8 mouse cellular contexts compared by ENCODE assay signal in genomic region chr2:26357484-26357883, GRCm38 (mm10). TPM values are rescaled to one million over a fixed set of nuclear protein-coding genes. Genes with fewer than 3 reads are reported as not detected.
A peak's percentile ranks its signal among the peaks of the same experiment; 100 is the strongest.
DNase-seq lines count a peak whose midpoint lies in the region; ATAC-seq lines count a peak whose summit lies in the region.

No protein-coding gene starts in this region.

- no peaks in the 10 kb centered on the region for H3K36me3 ChIP-seq in heart, embryonic 10.5 days
- H3K36me3 ChIP-seq in kidney, embryonic 15.5 days = no peaks in the 10 kb centered on the region
- H3K36me3 ChIP-seq in forebrain, embryonic 12.5 days (replicated peaks) = peaks cover 1% of the 10 kb centered on the region; the same call in 1 of the 2 replicates

- no peak overlapping the region for H3K4me3 ChIP-seq in heart, embryonic 10.5 days
- H3K4me3 ChIP-seq in kidney, embryonic 15.5 days (replicated peaks) = no peak overlapping the region
- H3K4me3 ChIP-seq in forebrain, embryonic 12.5 days (replicated peaks) = no peak overlapping the region

- H3K4me1 ChIP-seq in heart, embryonic 10.5 days = peaks cover 20% of the 10 kb centered on the region
- H3K4me1 ChIP-seq in kidney, embryonic 15.5 days = peaks cover 17% of the 10 kb centered on the region
- H3K4me1 ChIP-seq in forebrain, embryonic 12.5 days = peaks cover 10% of the 10 kb centered on the region

- no peaks in the 10 kb centered on the region for H3K9me3 ChIP-seq in heart, embryonic 10.5 days
- no peaks in the 10 kb centered on the region for H3K9me3 ChIP-seq in kidney, embryonic 15.5 days (replicated peaks)
- no peaks in the 10 kb centered on the region for H3K9me3 ChIP-seq in forebrain, embryonic 12.5 days

- DNase-seq in heart, adult 11 months = peak; percentile 90
- no peak for DNase-seq in heart, embryonic 10.5 days (ENCODE audit: low spot score)
- DNase-seq in urinary bladder, postnatal 14 days (ENCODE audit: low spot score) = peak; percentile 31
- DNase-seq in urinary bladder, postnatal 4 days (ENCODE audit: low spot score in 2 of 2) = no peak
- DNase-seq in layer of hippocampus, postnatal 10 days (ENCODE audit: low spot score in 2 of 2) = no peak
- DNase-seq in gastrocnemius, postnatal 10 days = no peak

- H3K4me2 ChIP-seq in kidney, embryonic 15.5 days = no peak overlapping the region
- no peak overlapping the region for H3K4me2 ChIP-seq in forebrain, embryonic 12.5 days

- H3K27ac ChIP-seq in heart, embryonic 10.5 days = no peak overlapping the region
- 0 out of 2 replicates have a peak overlapping the region, but pooled peaks have one; percentile 11 for H3K27ac ChIP-seq in kidney, embryonic 15.5 days
- H3K27ac ChIP-seq in forebrain, embryonic 12.5 days = no peak overlapping the region

- no peak overlapping the region for H3K9ac ChIP-seq in kidney, embryonic 15.5 days
- no peak overlapping the region for H3K9ac ChIP-seq in forebrain, embryonic 12.5 days

- peak; percentile 46 for ATAC-seq in kidney, embryonic 15.5 days (replicated peaks; ENCODE audit: low FRiP score)
- ATAC-seq in forebrain, embryonic 12.5 days (ENCODE audit: low FRiP score) = no peak

- H3K27me3 ChIP-seq in heart, embryonic 10.5 days (ENCODE audit: insufficient read depth, poor library complexity, severe bottlenecking) = peaks cover 4% of the 10 kb centered on the region
- no peaks in the 10 kb centered on the region for H3K27me3 ChIP-seq in kidney, embryonic 15.5 days
- H3K27me3 ChIP-seq in forebrain, embryonic 12.5 days = no peaks in the 10 kb centered on the region

- WGBS in heart, embryonic 10.5 days = 50% methylated on average over 15 of the region's 15 CpGs
- WGBS in kidney, embryonic 15.5 days = 41% methylated on average over 15 of the region's 15 CpGs
- WGBS in forebrain, embryonic 12.5 days = 45% methylated on average over 15 of the region's 15 CpGs

RNA-seq across cellular contexts. Expression of gene Card9, which starts 3.2 kb away (rescaled TPM):
- 0.31 and 0.62 TPM in 2 replicates for polyA plus RNA-seq in heart, embryonic 10.5 days (2016; fragmentation: Nextera tagmentation; extraction: Ambion mirVana)
- polyA plus RNA-seq in kidney, embryonic 15.5 days (2015; fragmentation: Nextera tagmentation; extraction: Ambion mirVana) = 1.1 and 1.7 TPM in 2 replicates
- 1 to 10 TPM; 2.0 to 2.6 TPM for total RNA-seq in layer of hippocampus, postnatal 10 days (2021)
- polyA plus RNA-seq in forebrain, embryonic 12.5 days (2016; fragmentation: Nextera tagmentation; extraction: Ambion mirVana) = 1.3 TPM in 2 replicates
- 1 to 10 TPM in 1 of 2 experiments, under 1 TPM in 1; 0.82 to 1.5 TPM for total RNA-seq in gastrocnemius, postnatal 10 days (2021)

RNA-seq across cellular contexts. Expression of gene Dnlz, which starts 5.6 kb away (rescaled TPM):
- polyA plus RNA-seq in heart, embryonic 10.5 days (2016; fragmentation: Nextera tagmentation; extraction: Ambion mirVana) = 32.7 and 34.7 TPM in 2 replicates
- 29.8 and 31.9 TPM in 2 replicates for polyA plus RNA-seq in kidney, embryonic 15.5 days (2015; fragmentation: Nextera tagmentation; extraction: Ambion mirVana)
- 10 to 100 TPM; 26.6 to 27.1 TPM for total RNA-seq in layer of hippocampus, postnatal 10 days (2021)
- 34.5 and 36.3 TPM in 2 replicates for polyA plus RNA-seq in forebrain, embryonic 12.5 days (2016; fragmentation: Nextera tagmentation; extraction: Ambion mirVana)
- 10 to 100 TPM; 18.0 to 18.9 TPM for total RNA-seq in gastrocnemius, postnatal 10 days (2021)

RNA-seq across cellular contexts. Expression of gene Snapc4, which starts 23.0 kb away (rescaled TPM):
- 27.1 and 31.7 TPM in 2 replicates for polyA plus RNA-seq in heart, embryonic 10.5 days (2016; fragmentation: Nextera tagmentation; extraction: Ambion mirVana)
- 27.9 and 31.3 TPM in 2 replicates for polyA plus RNA-seq in kidney, embryonic 15.5 days (2015; fragmentation: Nextera tagmentation; extraction: Ambion mirVana)
- 10 to 100 TPM; 80.5 to 89.7 TPM for total RNA-seq in layer of hippocampus, postnatal 10 days (2021)
- polyA plus RNA-seq in forebrain, embryonic 12.5 days (2016; fragmentation: Nextera tagmentation; extraction: Ambion mirVana) = 34.3 and 38.9 TPM in 2 replicates
- 10 to 100 TPM; 11.1 to 14.5 TPM for total RNA-seq in gastrocnemius, postnatal 10 days (2021)

RNA-seq across cellular contexts. Expression of gene Entr1, which starts 31.6 kb away (rescaled TPM):
- 94.7 and 113 TPM in 2 replicates for polyA plus RNA-seq in heart, embryonic 10.5 days (2016; fragmentation: Nextera tagmentation; extraction: Ambion mirVana)
- polyA plus RNA-seq in kidney, embryonic 15.5 days (2015; fragmentation: Nextera tagmentation; extraction: Ambion mirVana) = 110 and 115 TPM in 2 replicates
- total RNA-seq in layer of hippocampus, postnatal 10 days (2021) = 100 to 1,000 TPM; 176 TPM
- 167 and 173 TPM in 2 replicates for polyA plus RNA-seq in forebrain, embryonic 12.5 days (2016; fragmentation: Nextera tagmentation; extraction: Ambion mirVana)
- 10 to 100 TPM; 25.7 to 35.3 TPM for total RNA-seq in gastrocnemius, postnatal 10 days (2021)

RNA-seq across cellular contexts. Expression of gene Pmpca, which starts 31.7 kb away (rescaled TPM):
- polyA plus RNA-seq in heart, embryonic 10.5 days (2016; fragmentation: Nextera tagmentation; extraction: Ambion mirVana) = 153 and 171 TPM in 2 replicates
- 113 TPM in 2 replicates for polyA plus RNA-seq in kidney, embryonic 15.5 days (2015; fragmentation: Nextera tagmentation; extraction: Ambion mirVana)
- total RNA-seq in layer of hippocampus, postnatal 10 days (2021) = 100 to 1,000 TPM; 111 to 112 TPM
- 120 and 123 TPM in 2 replicates for polyA plus RNA-seq in forebrain, embryonic 12.5 days (2016; fragmentation: Nextera tagmentation; extraction: Ambion mirVana)
- total RNA-seq in gastrocnemius, postnatal 10 days (2021) = 100 to 1,000 TPM; 124 to 146 TPM

Comparison
In these comparisons a context has a peak if more than half of its experiments do, and no peak if none do; other contexts are left out.
1. DNase-seq: peak in heart, adult 11 months (single experiment) and urinary bladder, postnatal 14 days (single experiment); none in heart, embryonic 10.5 days (single experiment), urinary bladder, postnatal 4 days (0 of 2), layer of hippocampus, postnatal 10 days (0 of 2) and gastrocnemius, postnatal 10 days (single experiment).